In the genomic region with DNA sequence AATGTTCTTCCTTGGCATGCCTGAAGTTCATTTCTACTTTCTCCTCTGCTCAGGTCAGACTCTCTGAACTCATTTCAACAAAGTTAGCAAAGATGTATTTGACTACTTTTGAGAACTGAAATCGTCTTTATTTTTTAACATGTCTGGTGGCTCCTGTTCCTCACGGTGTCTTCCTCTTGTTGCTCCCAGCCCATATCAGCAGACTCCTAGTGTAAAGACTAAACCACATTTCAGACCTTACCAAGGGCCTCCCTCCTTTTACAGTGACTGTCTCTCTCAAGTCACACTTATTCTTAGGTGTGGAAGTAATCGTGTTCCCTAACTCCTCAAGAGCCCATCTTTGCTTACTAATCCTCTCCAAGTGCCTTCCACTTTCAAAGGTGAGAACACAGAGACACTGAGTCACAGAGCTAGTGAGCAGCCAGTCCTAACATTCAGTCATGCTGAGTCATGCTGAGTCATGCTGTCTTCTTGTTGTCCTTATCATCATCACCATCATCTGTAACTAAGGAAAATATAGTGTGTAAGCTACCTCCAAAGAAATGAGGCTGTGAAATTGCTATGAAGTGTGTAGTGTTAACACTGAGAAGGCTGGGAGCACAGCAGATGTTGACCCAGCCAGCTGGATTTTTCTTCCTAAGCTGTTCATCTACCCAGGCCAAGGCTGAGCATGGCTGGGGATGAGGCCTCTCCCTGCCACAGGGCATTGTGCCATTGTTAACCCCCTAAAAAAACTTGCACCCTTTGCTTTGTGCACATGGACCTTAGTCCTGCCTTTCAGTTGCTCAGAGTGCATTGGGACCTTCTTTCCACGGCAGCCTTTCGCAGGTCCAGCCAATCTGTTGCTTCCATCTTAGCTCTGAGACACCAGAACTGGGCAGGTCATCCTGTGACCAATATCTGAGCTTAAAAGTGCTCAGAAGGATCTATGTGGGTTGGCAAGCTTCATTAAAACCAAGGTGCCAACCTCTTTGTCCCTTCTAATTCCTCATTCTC, we compare ENCODE assay signal across 12 mouse cellular contexts.
A peak's percentile ranks its signal among the peaks of the same experiment; 100 is the strongest.
DNase-seq lines count a peak whose midpoint lies in the region; ATAC-seq lines count a peak whose summit lies in the region.
"Had no signal": no experiment of that assay in that cellular context is flagged by ENCODE, and none has a peak within 500 bp of the region (broad histone marks: within the 10 kb centered on the region; RNA-seq: fewer than 3 reads in every experiment).

No protein-coding gene starts in this region.

- H3K27me3 ChIP-seq in heart, embryonic 12.5 days (replicated peaks) = no peaks in the 10 kb centered on the region
- no peaks in the 10 kb centered on the region for H3K27me3 ChIP-seq in neural tube, embryonic 15.5 days (replicated peaks)
- H3K27me3 ChIP-seq: hindbrain, embryonic 13.5 days had no signal

- WGBS in heart, embryonic 12.5 days = 76% methylated on average over 5 of the region's 5 CpGs
- 93% methylated on average over 5 of the region's 5 CpGs for WGBS in neural tube, embryonic 15.5 days

- no peaks in the 10 kb centered on the region for H3K9me3 ChIP-seq in heart, embryonic 12.5 days (replicated peaks)
- H3K9me3 ChIP-seq in neural tube, embryonic 15.5 days (replicated peaks) = no peaks in the 10 kb centered on the region
- H3K9me3 ChIP-seq: hindbrain, embryonic 13.5 days had no signal

- peak; percentile 93 for ATAC-seq in heart, embryonic 12.5 days (ENCODE audit: insufficient number of reproducible peaks, low FRiP score)
- no peak for ATAC-seq in neural tube, embryonic 15.5 days (ENCODE audit: low FRiP score)
- ATAC-seq: lung, postnatal 0 days had no signal

- no peak overlapping the region for H3K9ac ChIP-seq in heart, embryonic 12.5 days
- H3K9ac ChIP-seq in neural tube, embryonic 15.5 days (replicated peaks) = no peak overlapping the region
- H3K9ac ChIP-seq: hindbrain, embryonic 13.5 days had no signal

- DNase-seq in heart, adult 9 months (ENCODE audit: low spot score in 2 of 2) = no peak
- DNase-seq in 3T3-L1 (ENCODE audit: low read depth, low spot score) (peak; percentile 94), MEL-GATA-1-ER (ENCODE audit: extremely low read depth, low read depth) (peak; percentile 37)
- peak; percentile 14 for DNase-seq in induced T-regulatory cell, adult 2 months (ENCODE audit: low read depth)
- DNase-seq in layer of hippocampus, adult 18-20 months (ENCODE audit: low spot score in 2 of 2) = no peak
- no peak for DNase-seq in spleen, postnatal 10 days (ENCODE audit: low spot score in 2 of 2)
- DNase-seq: adrenal gland, postnatal 25 days; kidney, postnatal 10 days had no signal

- H3K36me3 ChIP-seq in heart, embryonic 12.5 days = no peaks in the 10 kb centered on the region
- H3K36me3 ChIP-seq in neural tube, embryonic 15.5 days = no peaks in the 10 kb centered on the region
- H3K36me3 ChIP-seq: hindbrain, embryonic 13.5 days had no signal

- no peak overlapping the region for H3K4me2 ChIP-seq in heart, embryonic 12.5 days
- H3K4me2 ChIP-seq in neural tube, embryonic 15.5 days = no peak overlapping the region
- H3K4me2 ChIP-seq: hindbrain, embryonic 13.5 days had no signal

- H3K27ac ChIP-seq in heart, embryonic 12.5 days (ENCODE audit: poor library complexity, severe bottlenecking) = no peak overlapping the region
- H3K27ac ChIP-seq in neural tube, embryonic 15.5 days (replicated peaks) = no peak overlapping the region
- H3K27ac ChIP-seq: hindbrain, embryonic 13.5 days had no signal

- H3K4me1 ChIP-seq in heart, embryonic 12.5 days (replicated peaks) = peaks cover 26% of the 10 kb centered on the region
- no peaks in the 10 kb centered on the region for H3K4me1 ChIP-seq in neural tube, embryonic 15.5 days

- H3K4me3 ChIP-seq in heart, embryonic 12.5 days = no peak overlapping the region
- no peak overlapping the region for H3K4me3 ChIP-seq in neural tube, embryonic 15.5 days (replicated peaks)
- H3K4me3 ChIP-seq: hindbrain, embryonic 13.5 days had no signal

Comparison
In these comparisons a context has a peak if more than half of its experiments do, and no peak if none do; other contexts are left out.
1. DNase-seq: peak in 3T3-L1 (single experiment), MEL-GATA-1-ER (single experiment) and induced T-regulatory cell, adult 2 months (single experiment); none in heart, adult 9 months (0 of 2), layer of hippocampus, adult 18-20 months (0 of 2) and spleen, postnatal 10 days (0 of 2).